Mouse (Mus musculus) subcutaneous adipose tissue, adult 2 months (tissue): ENCODE measurements around the gene Psg27. TPM values are rescaled to one million over a fixed set of nuclear protein-coding genes. Genes with fewer than 3 reads are reported as not detected.

Source experiments
- polyA plus RNA-seq: library from polyadenylated mRNA; depleted of rRNA; stranded (reverse); fragments of >200 nt; gene quantifications from 2 replicates; pipeline ENCODE4 v1.2.3, GENCODE M21; 2012; ENCODE audit warnings: low replicate concordance; rRNA removed

The Psg27 gene
- not detected in 2 replicates for polyA plus RNA-seq

DNA sequence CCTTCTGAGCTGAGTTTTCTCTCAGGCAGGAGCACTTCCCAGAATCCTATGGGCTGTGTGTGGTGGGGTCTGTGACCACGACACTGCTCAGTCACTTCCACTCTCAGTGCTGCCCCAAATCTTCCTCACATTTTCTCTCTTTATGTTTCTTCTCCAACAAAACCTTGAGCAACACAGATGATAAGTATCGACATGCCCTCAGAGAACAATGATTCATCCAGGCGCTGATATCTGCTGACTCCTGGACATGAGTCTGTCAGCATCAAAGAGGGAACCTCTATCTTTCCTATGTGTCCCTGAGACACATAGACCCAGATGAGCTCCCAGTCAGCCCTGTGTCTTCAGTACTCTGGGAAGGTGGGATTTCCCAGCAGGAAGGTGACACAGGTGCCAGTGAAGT is at the start of gene Psg27:
Psg27 (minus strand) TSS at position 101 of the 400 bp plus-strand sequence.

GRCm38 (mm10) chr7:18616401-18616800 is 49.3 kb upstream of the Psg27 start, which contains the start of gene Psg23:
Gene Psg23, minus strand, starts transcription at chr7:18616501.

GRCm38 (mm10) chr7:18532169-18532568 is 34.9 kb downstream of the Psg27 start, which contains the start of gene Psg25:
Gene Psg25, minus strand, starts transcription at chr7:18532269.

Other genes starting within 250 kb of the Psg27 start
- not detected in 2 replicates for gene Psg18, start 212.3 kb downstream of the Psg27 start, polyA plus RNA-seq
- not detected in 2 replicates for gene Psg28, start 135.3 kb downstream of the Psg27 start, polyA plus RNA-seq
- not detected in 2 replicates for gene Psg26, start 83.1 kb downstream of the Psg27 start, polyA plus RNA-seq
- gene Psg25, start 35.0 kb downstream of the Psg27 start, polyA plus RNA-seq, result not detected in 2 replicates
- not detected in 2 replicates for gene Psg23, start 49.2 kb upstream of the Psg27 start, polyA plus RNA-seq
- not detected in 2 replicates for gene Psg21, start 89.4 kb upstream of the Psg27 start, polyA plus RNA-seq
- not detected in 2 replicates for gene Psg20, start 118.9 kb upstream of the Psg27 start, polyA plus RNA-seq
- gene Psg22, start 150.8 kb upstream of the Psg27 start, polyA plus RNA-seq, result not detected in 2 replicates
- not detected in 2 replicates for gene Psg19, start 231.2 kb upstream of the Psg27 start, polyA plus RNA-seq